Mouse (Mus musculus): ENCODE data around the gene Pigf. TPM values are rescaled to one million over a fixed set of nuclear protein-coding genes. Genes with fewer than 3 reads are reported as not detected.

The Pigf gene
- polyA plus RNA-seq, 1 experiment from 2014 or later: 13.2 TPM

DNA sequence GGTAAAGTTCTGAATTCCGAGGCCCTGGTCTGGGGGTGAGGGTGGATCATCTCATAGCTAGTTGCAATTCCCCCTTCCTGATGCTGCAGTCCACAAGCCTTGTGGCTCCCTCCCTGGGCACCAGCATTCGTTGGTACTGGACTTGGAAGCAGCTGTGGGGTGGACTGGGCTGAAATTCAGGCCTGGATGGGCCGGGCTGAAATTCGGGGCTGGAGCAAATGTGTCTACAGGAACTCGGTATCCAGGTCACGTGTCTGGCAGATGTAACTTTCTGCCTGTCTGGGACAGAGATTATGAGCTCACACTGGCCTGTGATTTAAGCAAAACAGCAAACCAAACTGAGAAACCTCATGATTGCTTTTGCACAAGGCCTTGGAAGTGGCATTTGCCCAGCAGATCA lies 76.4 kb downstream of the Pigf start:
- no peak overlapping the region for H3K27ac ChIP-seq (ENCODE audit: low read depth)
- ATAC-seq (no peak), DNase-seq (no peak)
- H3K9me3 ChIP-seq (ENCODE audit: low read length): no peaks in the 10 kb centered on the region
- WGBS (ENCODE audit: insufficient replicate concordance): 83% methylated on average over 6 of the region's 6 CpGs
- no peaks in the 10 kb centered on the region for H3K27me3 ChIP-seq (ENCODE audit: insufficient read depth, low read length)
- no peaks in the 10 kb centered on the region for H3K36me3 ChIP-seq (replicated peaks; ENCODE audit: insufficient read depth, low read length)
- H3K4me3 ChIP-seq (ENCODE audit: low read depth, low read length): no peak overlapping the region
- no peaks in the 10 kb centered on the region for H3K4me1 ChIP-seq (ENCODE audit: insufficient read depth)
- no peak overlapping the region for H3K9ac ChIP-seq (replicated peaks)
- no peak overlapping the region for H3K4me2 ChIP-seq (ENCODE audit: low read depth, low read length)
- TF ChIP-seq CTCF (IDR thresholded peaks at IDR 0.05; ENCODE audit: low read depth): no peak
- TF ChIP-seq EP300 (IDR thresholded peaks at IDR 0.05; ENCODE audit: low read depth): no peak

GRCm38 (mm10) chr17:86947840-86948796 lies 77.1 kb downstream of the Pigf start, which contains the start of gene Atp6v1e2:
TSS of gene Atp6v1e2 (minus strand) at chr17:86947897.
- Histone ChIP-seq H3K36me3 (replicated peaks; ENCODE audit: insufficient read depth, low read length) (no peaks in the 10 kb centered on the region), H3K9ac (replicated peaks) (no peak within 1 kb of the TSS), H3K4me1 (ENCODE audit: insufficient read depth) (no peaks in the 10 kb centered on the region), H3K4me3 (ENCODE audit: low read depth, low read length) (no peak within 1 kb of the TSS), H3K27ac (ENCODE audit: low read depth) (no peak within 1 kb of the TSS), H3K9me3 (ENCODE audit: low read length) (no peaks in the 10 kb centered on the region), H3K27me3 (ENCODE audit: insufficient read depth, low read length) (no peaks in the 10 kb centered on the region), H3K4me2 (ENCODE audit: low read depth, low read length) (no peak within 1 kb of the TSS)
- WGBS (ENCODE audit: insufficient replicate concordance): 83% methylated on average over 28 of the region's 28 CpGs
- DNase-seq: no peak
- no peak for ATAC-seq
- no peak for TF ChIP-seq CTCF (IDR thresholded peaks at IDR 0.05; ENCODE audit: low read depth)
- no peak for TF ChIP-seq EP300 (IDR thresholded peaks at IDR 0.05; ENCODE audit: low read depth)

Other genes with a start within 250 kb of the Pigf start
- not detected in 2 replicates for gene Tmem247, start 108.1 kb downstream of the Pigf start, polyA plus RNA-seq (2015; fragmentation: Nextera tagmentation; extraction: Ambion mirVana)
- not detected in 2 replicates for gene Atp6v1e2, start 77.5 kb downstream of the Pigf start, polyA plus RNA-seq (2015; fragmentation: Nextera tagmentation; extraction: Ambion mirVana)
- gene Rhoq, start 62.3 kb downstream of the Pigf start, polyA plus RNA-seq (2015; fragmentation: Nextera tagmentation; extraction: Ambion mirVana): 1.5 and 1.6 TPM in 2 replicates
- 64.4 and 66.6 TPM in 2 replicates for gene Cript, start 144 bp upstream of the Pigf start, polyA plus RNA-seq (2015; fragmentation: Nextera tagmentation; extraction: Ambion mirVana)
- gene Socs5, start 82.3 kb upstream of the Pigf start, polyA plus RNA-seq (2015; fragmentation: Nextera tagmentation; extraction: Ambion mirVana): 1.4 and 1.7 TPM in 2 replicates
- 139 and 148 TPM in 2 replicates for gene Mcfd2, start 240.5 kb upstream of the Pigf start, polyA plus RNA-seq (2015; fragmentation: Nextera tagmentation; extraction: Ambion mirVana)